Mouse (Mus musculus): ENCODE data around the gene Cachd1. TPM values are rescaled to one million over a fixed set of nuclear protein-coding genes. Genes with fewer than 3 reads are reported as not detected.
A peak's percentile ranks its signal among the peaks of the same experiment; 100 is the strongest.

The Cachd1 gene
- polyA plus RNA-seq, 1 experiment from 2014 or later = 34.7 TPM

- 68% methylated on average over 8 of the region's 8 CpGs for WGBS
- H3K9me3 ChIP-seq (replicated peaks) = no peaks in the 10 kb centered on the region
- H3K4me3 ChIP-seq = no peak overlapping the region
- peak; percentile 36; the same call in 1 of the 2 replicates for ATAC-seq (ENCODE audit: low FRiP score)
- peak overlapping the region; percentile 65 for H3K27ac ChIP-seq
- H3K4me2 ChIP-seq (replicated peaks) = no peak overlapping the region
- no peaks in the 10 kb centered on the region for H3K36me3 ChIP-seq
- H3K9ac ChIP-seq = no peak overlapping the region
- peaks cover 44% of the 10 kb centered on the region for H3K4me1 ChIP-seq
- no peaks in the 10 kb centered on the region for H3K27me3 ChIP-seq
These were observed 110.4 kb downstream of the Cachd1 start for GRCm38 (mm10) chr4:100886743-100887416.

- H3K9me3 ChIP-seq (replicated peaks) = no peaks in the 10 kb centered on the region
- 0 out of 2 replicates have a peak, but pooled peaks have one; percentile 35 for ATAC-seq (ENCODE audit: low FRiP score)
- H3K36me3 ChIP-seq = no peaks in the 10 kb centered on the region
- no peak overlapping the region for H3K9ac ChIP-seq
- peaks cover 41% of the 10 kb centered on the region for H3K4me1 ChIP-seq
- peak overlapping the region; percentile 40; the same call in 1 of the 2 replicates for H3K27ac ChIP-seq
- WGBS = 28% methylated on average over 7 of the region's 7 CpGs
- no peaks in the 10 kb centered on the region for H3K27me3 ChIP-seq
- no peak overlapping the region for H3K4me3 ChIP-seq
- H3K4me2 ChIP-seq (replicated peaks) = no peak overlapping the region
These were observed 113.9 kb downstream of the Cachd1 start for GRCm38 (mm10) chr4:100890106-100890970.

- Histone ChIP-seq H3K9ac (no peak overlapping the region), H3K4me3 (no peak overlapping the region), H3K27me3 (no peaks in the 10 kb centered on the region), H3K9me3 (replicated peaks) (no peaks in the 10 kb centered on the region), H3K4me2 (replicated peaks) (no peak overlapping the region), H3K4me1 (peaks cover 20% of the 10 kb centered on the region), H3K27ac (no peak overlapping the region), H3K36me3 (0 out of 2 replicates have a peak, but pooled peaks cover 3% of the 10 kb centered on the region)
- no peak for ATAC-seq (ENCODE audit: low FRiP score)
These were observed 117.3 kb downstream of the Cachd1 start for GRCm38 (mm10) chr4:100893739-100894138.

GRCm38 (mm10) chr4:100894142-100894541 lies 117.7 kb downstream of the Cachd1 start:
- ATAC-seq (ENCODE audit: low FRiP score) = no peak
- H3K4me1 ChIP-seq = peaks cover 16% of the 10 kb centered on the region
- no peak overlapping the region for H3K4me3 ChIP-seq
- no peaks in the 10 kb centered on the region for H3K27me3 ChIP-seq
- no peaks in the 10 kb centered on the region for H3K9me3 ChIP-seq (replicated peaks)
- H3K36me3 ChIP-seq = 0 out of 2 replicates have a peak, but pooled peaks cover 7% of the 10 kb centered on the region
- no peak overlapping the region for H3K27ac ChIP-seq
- H3K9ac ChIP-seq = no peak overlapping the region
- H3K4me2 ChIP-seq (replicated peaks) = no peak overlapping the region
- WGBS = 72% methylated on average over 2 of the region's 2 CpGs

GRCm38 (mm10) chr4:100896260-100897010 lies 120.0 kb downstream of the Cachd1 start:
- Histone ChIP-seq H3K4me2 (replicated peaks) (no peak overlapping the region), H3K27me3 (no peaks in the 10 kb centered on the region), H3K36me3 (0 out of 2 replicates have a peak, but pooled peaks cover 7% of the 10 kb centered on the region), H3K27ac (no peak overlapping the region), H3K9me3 (replicated peaks) (no peaks in the 10 kb centered on the region), H3K4me3 (no peak overlapping the region), H3K4me1 (no peaks in the 10 kb centered on the region), H3K9ac (no peak overlapping the region)
- WGBS = 72% methylated on average over 8 of the region's 8 CpGs
- ATAC-seq (ENCODE audit: low FRiP score) = peak; percentile 77

- H3K4me1 ChIP-seq = peaks cover 7% of the 10 kb centered on the region; the same call in 1 of the 2 replicates
- H3K27ac ChIP-seq = no peak overlapping the region
- H3K9me3 ChIP-seq (replicated peaks) = no peaks in the 10 kb centered on the region
- no peak overlapping the region for H3K9ac ChIP-seq
- H3K36me3 ChIP-seq = 0 out of 2 replicates have a peak, but pooled peaks cover 7% of the 10 kb centered on the region
- no peak overlapping the region for H3K4me3 ChIP-seq
- no peaks in the 10 kb centered on the region for H3K27me3 ChIP-seq
- H3K4me2 ChIP-seq (replicated peaks) = no peak overlapping the region
- no peak for ATAC-seq (ENCODE audit: low FRiP score)
- WGBS = 78% methylated on average over 3 of the region's 3 CpGs
These were observed 121.5 kb downstream of the Cachd1 start for GRCm38 (mm10) chr4:100897943-100898342.

- no peak overlapping the region for H3K9ac ChIP-seq
- H3K9me3 ChIP-seq (replicated peaks) = no peaks in the 10 kb centered on the region
- H3K27me3 ChIP-seq = no peaks in the 10 kb centered on the region
- no peak overlapping the region for H3K4me2 ChIP-seq (replicated peaks)
- ATAC-seq (ENCODE audit: low FRiP score) = no peak; the same call in 1 of the 2 replicates
- H3K27ac ChIP-seq = peak overlapping the region; percentile 52
- 50% methylated on average over 9 of the region's 9 CpGs for WGBS
- no peak overlapping the region for H3K4me3 ChIP-seq
- H3K36me3 ChIP-seq = no peaks in the 10 kb centered on the region
- peaks cover 58% of the 10 kb centered on the region for H3K4me1 ChIP-seq
These were observed 133.3 kb downstream of the Cachd1 start for GRCm38 (mm10) chr4:100909694-100910340.

GRCm38 (mm10) chr4:100910605-100911330 lies 134.3 kb downstream of the Cachd1 start:
- 0 out of 2 replicates have a peak overlapping the region, but pooled peaks have one; percentile 4 for H3K4me2 ChIP-seq (replicated peaks)
- ATAC-seq (ENCODE audit: low FRiP score) = no peak

GRCm38 (mm10) chr4:100911658-100912057 lies 135.2 kb downstream of the Cachd1 start:
- no peak overlapping the region for H3K4me2 ChIP-seq (replicated peaks)
- no peaks in the 10 kb centered on the region for H3K27me3 ChIP-seq
- peaks cover 58% of the 10 kb centered on the region for H3K4me1 ChIP-seq
- no peak overlapping the region for H3K4me3 ChIP-seq
- H3K27ac ChIP-seq = no peak overlapping the region
- no peak overlapping the region for H3K9ac ChIP-seq
- no peaks in the 10 kb centered on the region for H3K36me3 ChIP-seq
- no peak for ATAC-seq (ENCODE audit: low FRiP score)
- WGBS = 35% methylated on average over 2 of the region's 3 CpGs
- H3K9me3 ChIP-seq (replicated peaks) = no peaks in the 10 kb centered on the region

More at GRCm38 (mm10) chr4:100910605-100911330, 134.3 kb downstream of the Cachd1 start:
- Histone ChIP-seq H3K4me1 (peaks cover 58% of the 10 kb centered on the region), H3K9ac (no peak overlapping the region), H3K27me3 (no peaks in the 10 kb centered on the region), H3K36me3 (no peaks in the 10 kb centered on the region), H3K9me3 (replicated peaks) (no peaks in the 10 kb centered on the region), H3K4me3 (no peak overlapping the region), H3K27ac (peak overlapping the region; percentile 52; the same call in 1 of the 2 replicates)
- WGBS = 13% methylated on average over 11 of the region's 11 CpGs

- H3K4me3 ChIP-seq = no peak overlapping the region
- 41% methylated on average over 4 of the region's 4 CpGs for WGBS
- ATAC-seq (ENCODE audit: low FRiP score) = peak; percentile 47; the same call in 1 of the 2 replicates
- no peak overlapping the region for H3K9ac ChIP-seq
- H3K27me3 ChIP-seq = no peaks in the 10 kb centered on the region
- no peaks in the 10 kb centered on the region for H3K9me3 ChIP-seq (replicated peaks)
- peaks cover 4% of the 10 kb centered on the region; the same call in 1 of the 2 replicates for H3K36me3 ChIP-seq
- H3K27ac ChIP-seq = no peak overlapping the region
- peaks cover 49% of the 10 kb centered on the region for H3K4me1 ChIP-seq
- no peak overlapping the region for H3K4me2 ChIP-seq (replicated peaks)
These were observed 137.2 kb downstream of the Cachd1 start for GRCm38 (mm10) chr4:100913666-100914065.

GRCm38 (mm10) chr4:100914532-100914931 lies 138.1 kb downstream of the Cachd1 start:
- 42% methylated on average over 3 of the region's 3 CpGs for WGBS
- ATAC-seq (ENCODE audit: low FRiP score) = no peak
- no peak overlapping the region for H3K4me3 ChIP-seq
- peaks cover 7% of the 10 kb centered on the region; the same call in 1 of the 2 replicates for H3K36me3 ChIP-seq
- no peak overlapping the region for H3K4me2 ChIP-seq (replicated peaks)
- no peak overlapping the region for H3K9ac ChIP-seq
- peaks cover 40% of the 10 kb centered on the region for H3K4me1 ChIP-seq
- H3K9me3 ChIP-seq (replicated peaks) = no peaks in the 10 kb centered on the region
- H3K27me3 ChIP-seq = no peaks in the 10 kb centered on the region
- H3K27ac ChIP-seq = no peak overlapping the region; the same call in 1 of the 2 replicates

All from hindbrain, embryonic 12.5 days (tissue).